Mouse (Mus musculus) CH12.LX (cell line): Measurements from ENCODE around the gene Pom121l2. TPM values are rescaled to one million over a fixed set of nuclear protein-coding genes. Genes with fewer than 3 reads are reported as not detected.

ENCODE experiments used
- DNase-seq: peaks from one replicate; pipeline ENCODE4 v3.0.0-alpha.2; 2013; ENCODE audit errors: extremely low read depth
- H3K27ac ChIP-seq: 2 replicates; pipeline ENCODE4 v1.5.1; 2012; ENCODE audit warnings: low read depth, mild to moderate bottlenecking, control low read depth, moderate library complexity; ENCODE audit not compliant: insufficient read depth
- H3K27me3 ChIP-seq: replicated peaks from 2 replicates; pipeline ENCODE3; 2012; ENCODE audit warnings: inconsistent platforms
- H3K36me3 ChIP-seq, 2 experiments: replicated peaks in 1 of 2; 2 replicates each; pipeline versions ENCODE3 to v1.6.1; 2012; ENCODE audit warnings: inconsistent platforms in 1 of 2, low read length in 1 of 2, mild to moderate bottlenecking in 1 of 2, mixed read lengths in 1 of 2, moderate library complexity in 1 of 2; ENCODE audit not compliant: control insufficient read depth in 1 of 2, insufficient read depth in 1 of 2
- H3K4me1 ChIP-seq, 2 experiments: 2 replicates each; pipeline ENCODE4 v1.6.1; 2012; ENCODE audit warnings: inconsistent platforms in 1 of 2, moderate library complexity in 1 of 2; ENCODE audit not compliant: insufficient read depth in 2 of 2, control insufficient read depth in 1 of 2
- H3K4me2 ChIP-seq: 2 replicates; pipeline ENCODE4 v1.6.1; 2012; ENCODE audit warnings: low read depth, mild to moderate bottlenecking, control low read depth; ENCODE audit not compliant: poor library complexity, insufficient read depth, severe bottlenecking
- H3K4me3 ChIP-seq, 3 experiments: fragments of 150-350 bp in 1 of 3; sonication (generic) in 1 of 3; replicated peaks in 1 of 3; 2 replicates each; pipeline versions ENCODE3 to v1.5.1; 2011 to 2012; ENCODE audit warnings: low read depth in 2 of 3, low read length in 2 of 3, mild to moderate bottlenecking in 2 of 3, moderate library complexity in 2 of 3, control low read depth in 1 of 3, improper control_type of control experiment in 1 of 3, inconsistent platforms in 1 of 3, mixed read lengths in 1 of 3; ENCODE audit not compliant: poor library complexity in 1 of 3
- H3K79me2 ChIP-seq: replicated peaks from 2 replicates; pipeline ENCODE4 v1.6.1; 2012; ENCODE audit warnings: mild to moderate bottlenecking, moderate library complexity; ENCODE audit not compliant: control insufficient read depth, poor library complexity, insufficient read depth, severe bottlenecking; ENCODE audit errors: extremely low read depth
- H3K9ac ChIP-seq: 2 replicates; pipeline ENCODE4 v1.6.1; 2012; ENCODE audit warnings: low read depth, mild to moderate bottlenecking, control low read depth, moderate library complexity; ENCODE audit not compliant: insufficient read depth
- H3K9me3 ChIP-seq: replicated peaks from 2 replicates; pipeline ENCODE3; 2012; ENCODE audit warnings: low read length, inconsistent platforms, mixed read lengths
- BHLHE40 ChIP-seq: IDR thresholded peaks from 2 replicates; pipeline ENCODE4 v1.6.1; 2011; ENCODE audit warnings: mild to moderate bottlenecking, low read depth, low read length, improper control_type of control experiment
- E2F4 ChIP-seq: IDR thresholded peaks from 2 replicates; pipeline ENCODE4 v1.6.1; 2011; ENCODE audit warnings: low read depth, low read length, improper control_type of control experiment; ENCODE audit not compliant: insufficient replicate concordance
- ELF1 ChIP-seq: IDR thresholded peaks from 2 replicates; pipeline ENCODE4 v1.6.1; 2014; ENCODE audit warnings: low read depth, mild to moderate bottlenecking, inconsistent platforms, low read length, improper control_type of control experiment
- GABPA ChIP-seq: IDR thresholded peaks from 2 replicates; pipeline ENCODE4 v1.6.1; 2012; ENCODE audit warnings: low read depth, low read length, improper control_type of control experiment, inconsistent platforms; ENCODE audit not compliant: insufficient replicate concordance
- IRF4 ChIP-seq: IDR thresholded peaks from 2 replicates; pipeline ENCODE4 v1.6.1; 2014; ENCODE audit warnings: low read depth, mild to moderate bottlenecking, inconsistent platforms, low read length, improper control_type of control experiment
- JUN ChIP-seq: IDR thresholded peaks from 2 replicates; pipeline ENCODE4 v1.6.1; 2011; ENCODE audit warnings: low read depth, mild to moderate bottlenecking, low read length, improper control_type of control experiment, moderate library complexity; ENCODE audit not compliant: insufficient read depth
- MAFK ChIP-seq: IDR thresholded peaks from 2 replicates; pipeline ENCODE4 v1.6.1; 2011; ENCODE audit warnings: low read length, improper control_type of control experiment; ENCODE audit not compliant: insufficient replicate concordance
- MAZ ChIP-seq: IDR thresholded peaks from 2 replicates; pipeline ENCODE4 v1.6.1; 2012; ENCODE audit warnings: low read depth, mild to moderate bottlenecking, inconsistent platforms, low read length, improper control_type of control experiment, moderate library complexity
- MXI1 ChIP-seq: IDR thresholded peaks from 2 replicates; pipeline ENCODE4 v1.6.1; 2011; ENCODE audit warnings: mild to moderate bottlenecking, low read depth, low read length, improper control_type of control experiment
- NRF1 ChIP-seq: IDR thresholded peaks from 2 replicates; pipeline ENCODE4 v1.6.1; 2014; ENCODE audit warnings: low read depth, mild to moderate bottlenecking, inconsistent platforms, low read length, improper control_type of control experiment, moderate library complexity
- POLR2AphosphoS2 ChIP-seq: IDR thresholded peaks from 2 replicates; pipeline ENCODE4 v1.6.1; 2011; ENCODE audit warnings: low read depth, low read length, improper control_type of control experiment
- RAD21 ChIP-seq: IDR thresholded peaks from 2 replicates; pipeline ENCODE4 v1.6.1; 2011; ENCODE audit warnings: low read depth, mild to moderate bottlenecking, low read length, improper control_type of control experiment, moderate library complexity
- SMC3 ChIP-seq: IDR thresholded peaks from 2 replicates; pipeline ENCODE4 v1.6.1; 2011; ENCODE audit warnings: low read depth, low read length, improper control_type of control experiment
- TBP ChIP-seq: conservative IDR thresholded peaks from 2 replicates; pipeline ENCODE4 v1.6.1; 2011; ENCODE audit warnings: low read depth, low read length, improper control_type of control experiment
- USF2 ChIP-seq: conservative IDR thresholded peaks from 2 replicates; pipeline ENCODE4 v1.6.1; 2011; ENCODE audit warnings: low read depth, low read length, improper control_type of control experiment
- dilution Hi-C: fragments of 300-500 bp; cut with MboI; formaldehyde crosslinking; loops from 2 replicates; pipeline ENCODE4 v1.14.3; 2020; ENCODE audit warnings: low sequenced_read_pairs; ENCODE audit not compliant: extremely low pct_unique_long_range_greater_than_20kb, extremely low pct_ligation_motif_present
- in situ Hi-C: fragments of 300-500 bp; cut with MboI; formaldehyde crosslinking; loops from 3 replicates; pipeline ENCODE4 v1.14.3; 2019; ENCODE audit warnings: low sequenced_read_pairs, low pct_ligation_motif_present, low pct_unique_long_range_greater_than_20kb, mixed read lengths
- polyA plus RNA-seq: library from polyadenylated mRNA; unstranded; fragments of >175 nt; gene quantifications from 2 replicates; pipeline ENCODE4 v1.2.1, GENCODE M21; 2012; ENCODE audit warnings: low read depth; ENCODE audit not compliant: insufficient read length
- total RNA-seq, 2 experiments: library from RNA; depleted of rRNA; stranded (reverse); fragments of 300-350 nt in 1 of 2; fragments of >200 nt in 1 of 2; gene quantifications; 2 replicates each; pipeline ENCODE4 v1.2.3; 2012 to 2014

Gene Pom121l2
- total and polyA plus RNA-seq, 3 experiments = not detected

GRCm38 (mm10) chr13:21996101-21996839 lies 15.3 kb downstream of the Pom121l2 start:
- H3K27me3 ChIP-seq = peaks cover 32% of the 10 kb centered on the region
- TF ChIP-seq IRF4 (no peak), SMC3 (no peak), RAD21 (no peak), MXI1 (no peak), BHLHE40 (no peak), TBP (peak; percentile 99), POLR2AphosphoS2 (no peak), ELF1 (peak; percentile 87), MAZ (no peak), USF2 (no peak), NRF1 (no peak), JUN (no peak), E2F4 (0 out of 2 replicates have a peak, but pooled peaks have one; percentile 81), GABPA (no peak), MAFK (peak; percentile 92)
- peaks cover 6 to 17% of the 10 kb centered on the region in 2 experiments for H3K4me1 ChIP-seq
- H3K4me3 ChIP-seq = peak overlapping the region; percentile 48 to 68 (median 56)
- peak overlapping the region; percentile 74 for H3K4me2 ChIP-seq
- peaks cover 3% of the 10 kb centered on the region for H3K9me3 ChIP-seq
- no peak overlapping the region for H3K27ac ChIP-seq
- H3K9ac ChIP-seq = peak overlapping the region; percentile 56
- dilution Hi-C loops = no loop called here
- in situ Hi-C loops = no loop called here
- H3K79me2 ChIP-seq = no peaks in the 10 kb centered on the region
- peak; percentile 76 for DNase-seq
- H3K36me3 ChIP-seq = no peaks in the 10 kb centered on the region

- dilution Hi-C loops (no loop called here), in situ Hi-C loops (no loop called here)
- H3K36me3 ChIP-seq = no peaks in the 10 kb centered on the region
- peaks cover 32% of the 10 kb centered on the region for H3K27me3 ChIP-seq
- no peaks in the 10 kb centered on the region for H3K79me2 ChIP-seq
- no peak overlapping the region for H3K27ac ChIP-seq
- peak overlapping the region; percentile 56 for H3K9ac ChIP-seq
- no peaks in the 10 kb centered on the region for H3K9me3 ChIP-seq
- peak overlapping the region; percentile 48 to 67 (median 52) for H3K4me3 ChIP-seq
- H3K4me2 ChIP-seq = peak overlapping the region; percentile 74
- TF ChIP-seq RAD21 (no peak), IRF4 (no peak), BHLHE40 (no peak)
- TF ChIP-seq, all 38 proteins: peak for 0
- H3K4me1 ChIP-seq = peaks cover 6 to 22% of the 10 kb centered on the region in 2 experiments
- no peak for DNase-seq
Observed at GRCm38 (mm10) chr13:21996840-21997185, 15.8 kb downstream of the Pom121l2 start.
